Mouse (Mus musculus): ENCODE measurements around the gene Mfsd6.

GRCm38 (mm10) chr1:52730258-52730657, 3.0 kb upstream of the Mfsd6 start:
- TF ChIP-seq POLR2A (IDR thresholded peaks at IDR 0.05; ENCODE audit: insufficient read depth, low read depth, low read length) (no peak), CTCF (IDR thresholded peaks at IDR 0.05; ENCODE audit: insufficient read depth, low read depth, low read length) (no peak)

Data from olfactory bulb, adult 2 months (tissue).